Mouse (Mus musculus) thymus, adult 2 months (tissue): ENCODE results near the gene Nol12.

Experiments used
- CTCF ChIP-seq: fragments of 200-500 bp; IDR thresholded peaks from 2 replicates; pipeline ENCODE4 v1.5.1; 2012; ENCODE audit warnings: mild to moderate bottlenecking, control low read depth, low read length, moderate library complexity, borderline replicate concordance; ENCODE audit not compliant: control insufficient read depth, poor library complexity, insufficient read depth; ENCODE audit errors: extremely low read depth
- POLR2A ChIP-seq: fragments of 200-500 bp; IDR thresholded peaks from 2 replicates; pipeline ENCODE4 v1.6.1; 2012; ENCODE audit warnings: mild to moderate bottlenecking, low read length, control low read depth, moderate library complexity; ENCODE audit not compliant: control insufficient read depth, poor library complexity, insufficient read depth; ENCODE audit errors: extremely low read depth

- TF ChIP-seq POLR2A (no peak), CTCF (no peak)
Observed at GRCm38 (mm10) chr15:78978875-78979274, 44.1 kb downstream of the Nol12 start.
